Mouse (Mus musculus) testis, adult 2 months (tissue): Measurements from ENCODE around the gene Anapc7.

Experiments
- CTCF ChIP-seq: fragments of 200-500 bp; IDR thresholded peaks from 2 replicates; pipeline ENCODE4 v1.5.1; 2012; ENCODE audit warnings: low read depth, mild to moderate bottlenecking, inconsistent platforms, low read length, moderate library complexity; ENCODE audit not compliant: control insufficient read depth, insufficient read depth, insufficient replicate concordance
- POLR2A ChIP-seq: fragments of 200-500 bp; IDR thresholded peaks from 2 replicates; pipeline ENCODE4 v1.6.1; 2012; ENCODE audit warnings: low read depth, mild to moderate bottlenecking, inconsistent platforms, low read length, moderate library complexity; ENCODE audit not compliant: control insufficient read depth

GRCm38 (mm10) chr5:122390671-122391070, 30.8 kb upstream of the Anapc7 start:
- TF ChIP-seq POLR2A (no peak), CTCF (no peak)
